Mouse (Mus musculus): ENCODE measurements around the gene Nup188.

Gene Nup188

GRCm38 (mm10) chr2:30381377-30381725, 95.2 kb downstream of the Nup188 start:
- in situ Hi-C loops (cut with MboI, MseI): no loop called here

GRCm38 (mm10) chr2:30384814-30385213, 98.6 kb downstream of the Nup188 start:
- in situ Hi-C loops (cut with MboI, MseI): no loop called here

GRCm38 (mm10) chr2:30385591-30385990, 99.4 kb downstream of the Nup188 start:
- in situ Hi-C loops (cut with MboI, MseI): no loop called here

GRCm38 (mm10) chr2:30386913-30387312, 100.7 kb downstream of the Nup188 start:
- in situ Hi-C loops (cut with MboI, MseI): no loop called here

- in situ Hi-C loops (cut with MboI, MseI): no loop called here
Observed at GRCm38 (mm10) chr2:30389000-30389399, 102.8 kb downstream of the Nup188 start.

- in situ Hi-C loops (cut with MboI, MseI): no loop called here
Observed at GRCm38 (mm10) chr2:30392114-30392576, 105.9 kb downstream of the Nup188 start, which contains the start of gene Dolpp1. Gene Dolpp1 (plus strand): TSS chr2:30392254.

- in situ Hi-C loops (cut with MboI, MseI): no loop called here
Observed at GRCm38 (mm10) chr2:30392577-30393369, 106.6 kb downstream of the Nup188 start.

- in situ Hi-C loops (cut with MboI, MseI): no loop called here
Observed at GRCm38 (mm10) chr2:30393370-30393656, 107.1 kb downstream of the Nup188 start.

Measured in T-helper 2 cell (primary cell).